Mouse (Mus musculus) C2C12 (cell line): ENCODE data around the gene Aars2.

Source experiments
- CTCF ChIP-seq: IDR thresholded peaks from one replicate; pipeline ENCODE4 v1.5.1; 2011; ENCODE audit not compliant: control insufficient read depth, insufficient read depth, insufficient read length
- MYOG ChIP-seq: IDR thresholded peaks from one replicate; pipeline ENCODE4 v1.6.1; 2011; ENCODE audit not compliant: control insufficient read depth, insufficient read length; ENCODE audit errors: extremely low read depth
- USF1 ChIP-seq: IDR thresholded peaks from one replicate; pipeline ENCODE4 v1.6.1; 2011; ENCODE audit warnings: low read depth, mild to moderate bottlenecking, control low read depth, moderate library complexity

DNA sequence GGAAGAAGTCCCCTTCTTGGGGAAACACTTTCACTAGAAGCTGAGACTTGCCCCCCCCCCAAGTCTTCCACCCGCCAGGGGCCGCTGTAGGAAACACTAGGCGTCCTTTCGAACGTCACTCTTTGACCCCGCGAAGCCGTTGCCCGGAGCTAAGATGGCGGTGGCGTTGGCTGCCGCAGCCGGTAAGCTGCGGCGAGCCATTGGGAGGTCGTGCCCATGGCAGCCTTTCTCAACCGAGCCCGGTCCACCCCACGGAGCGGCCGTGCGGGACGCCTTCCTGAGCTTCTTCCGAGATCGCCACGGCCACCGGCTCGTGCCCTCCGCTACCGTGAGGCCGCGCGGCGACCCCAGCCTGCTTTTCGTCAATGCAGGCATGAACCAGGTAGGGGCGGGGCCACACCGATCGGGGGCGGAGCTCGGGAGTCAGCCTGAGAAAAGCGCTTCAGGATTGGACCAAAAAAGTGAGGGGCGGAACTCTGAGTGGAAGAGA is at the start of gene Aars2:
- peak; percentile 62 for TF ChIP-seq CTCF
- TF ChIP-seq USF1: no peak
- no peak for TF ChIP-seq MYOG
